Mouse (Mus musculus) inflammation-experienced regulatory T-cells, adult 6 months (primary cell): ENCODE results near the gene Lama1. TPM values are rescaled to one million over a fixed set of nuclear protein-coding genes. Genes with fewer than 3 reads are reported as not detected.
"Not testable (repeated sequence)": the region's sequence is repeated elsewhere in the genome, so short reads cannot be mapped to it uniquely, and the experiment has no call there.

Experiments used
- ATAC-seq: one replicate; pipeline ENCODE4 v1.8.0; 2017
- polyA plus RNA-seq, 3 experiments: library from polyadenylated mRNA; unstranded; fragments of 100-300 nt; shearing (Covaris generic); gene quantifications; one replicate each; pipeline ENCODE4 v1.2.1; 2017

Lama1 gene
- polyA plus RNA-seq, 3 experiments from 2014 or later = not detected

- ATAC-seq = no peak
Measured at GRCm38 (mm10) chr17:67722055-67722454, 25.0 kb downstream of the Lama1 start.

GRCm38 (mm10) chr17:67722578-67722977 is 25.5 kb downstream of the Lama1 start:
- ATAC-seq = no peak

GRCm38 (mm10) chr17:67723175-67724067 is 26.4 kb downstream of the Lama1 start:
- no peak for ATAC-seq

- no peak for ATAC-seq
Measured at GRCm38 (mm10) chr17:67726601-67727000, 29.5 kb downstream of the Lama1 start.

GRCm38 (mm10) chr17:67728751-67729150 is 31.7 kb downstream of the Lama1 start:
- ATAC-seq = no peak

- no peak for ATAC-seq
Measured at GRCm38 (mm10) chr17:67731096-67731495, 34.0 kb downstream of the Lama1 start.

- ATAC-seq = no peak
Measured at GRCm38 (mm10) chr17:67731964-67732363, 34.9 kb downstream of the Lama1 start.

GRCm38 (mm10) chr17:67733516-67733915 is 36.5 kb downstream of the Lama1 start:
- no peak for ATAC-seq

GRCm38 (mm10) chr17:67735722-67736121 is 38.7 kb downstream of the Lama1 start:
- ATAC-seq = no peak

- ATAC-seq = not testable (repeated sequence)
Measured at GRCm38 (mm10) chr17:67741229-67741628, 44.2 kb downstream of the Lama1 start.

- ATAC-seq = no peak
Measured at GRCm38 (mm10) chr17:67764167-67764871, 67.3 kb downstream of the Lama1 start.

GRCm38 (mm10) chr17:67773608-67774007 is 76.5 kb downstream of the Lama1 start:
- ATAC-seq = no peak

GRCm38 (mm10) chr17:67776764-67777163 is 79.7 kb downstream of the Lama1 start:
- no peak for ATAC-seq

GRCm38 (mm10) chr17:67779812-67780211 is 82.8 kb downstream of the Lama1 start:
- no peak for ATAC-seq

- no peak for ATAC-seq
Measured at GRCm38 (mm10) chr17:67791091-67791490, 94.0 kb downstream of the Lama1 start.

GRCm38 (mm10) chr17:67809171-67809570 is 112.1 kb downstream of the Lama1 start:
- ATAC-seq = no peak

GRCm38 (mm10) chr17:67813666-67814065 is 116.6 kb downstream of the Lama1 start:
- no peak for ATAC-seq

GRCm38 (mm10) chr17:67815720-67816119 is 118.7 kb downstream of the Lama1 start:
- ATAC-seq = no peak

- ATAC-seq = no peak
Measured at GRCm38 (mm10) chr17:67816916-67817315, 119.9 kb downstream of the Lama1 start.

GRCm38 (mm10) chr17:67827431-67827830 is 130.4 kb downstream of the Lama1 start:
- ATAC-seq = no peak

- ATAC-seq = no peak
Measured at GRCm38 (mm10) chr17:67836146-67836895, 139.3 kb downstream of the Lama1 start.

- ATAC-seq = no peak
Measured at GRCm38 (mm10) chr17:67837351-67838090, 140.5 kb downstream of the Lama1 start.
